Mouse (Mus musculus) embryonic fibroblast, embryonic 13.5 days (primary cell): Measurements from ENCODE around the gene Trp53rkb.

Experiments
- CTCF ChIP-seq: IDR thresholded peaks from 2 replicates; pipeline ENCODE4 v1.5.1; 2011; ENCODE audit warnings: mild to moderate bottlenecking, control low read depth, low read length, moderate library complexity, borderline replicate concordance; ENCODE audit not compliant: insufficient read depth
- POLR2A ChIP-seq: IDR thresholded peaks from 2 replicates; pipeline ENCODE4 v1.6.1; 2011; ENCODE audit warnings: low read depth, mild to moderate bottlenecking, control low read depth, low read length, moderate library complexity

GRCm38 (mm10) chr2:166824386-166824785 lies 32.1 kb downstream of the Trp53rkb start:
- no peak for TF ChIP-seq CTCF
- no peak for TF ChIP-seq POLR2A
